Mouse (Mus musculus): ENCODE results near the gene Baz2a. TPM values are rescaled to one million over a fixed set of nuclear protein-coding genes. Genes with fewer than 3 reads are reported as not detected.
A peak's percentile ranks its signal among the peaks of the same experiment; 100 is the strongest.
"Not testable (repeated sequence)": the region's sequence is repeated elsewhere in the genome, so short reads cannot be mapped to it uniquely, and the experiment has no call there.

Gene Baz2a
- total RNA-seq (2015): 35.5 and 40.3 TPM in 2 replicates
- total RNA-seq (2017): 13.2 and 15.0 TPM in 2 replicates

DNA sequence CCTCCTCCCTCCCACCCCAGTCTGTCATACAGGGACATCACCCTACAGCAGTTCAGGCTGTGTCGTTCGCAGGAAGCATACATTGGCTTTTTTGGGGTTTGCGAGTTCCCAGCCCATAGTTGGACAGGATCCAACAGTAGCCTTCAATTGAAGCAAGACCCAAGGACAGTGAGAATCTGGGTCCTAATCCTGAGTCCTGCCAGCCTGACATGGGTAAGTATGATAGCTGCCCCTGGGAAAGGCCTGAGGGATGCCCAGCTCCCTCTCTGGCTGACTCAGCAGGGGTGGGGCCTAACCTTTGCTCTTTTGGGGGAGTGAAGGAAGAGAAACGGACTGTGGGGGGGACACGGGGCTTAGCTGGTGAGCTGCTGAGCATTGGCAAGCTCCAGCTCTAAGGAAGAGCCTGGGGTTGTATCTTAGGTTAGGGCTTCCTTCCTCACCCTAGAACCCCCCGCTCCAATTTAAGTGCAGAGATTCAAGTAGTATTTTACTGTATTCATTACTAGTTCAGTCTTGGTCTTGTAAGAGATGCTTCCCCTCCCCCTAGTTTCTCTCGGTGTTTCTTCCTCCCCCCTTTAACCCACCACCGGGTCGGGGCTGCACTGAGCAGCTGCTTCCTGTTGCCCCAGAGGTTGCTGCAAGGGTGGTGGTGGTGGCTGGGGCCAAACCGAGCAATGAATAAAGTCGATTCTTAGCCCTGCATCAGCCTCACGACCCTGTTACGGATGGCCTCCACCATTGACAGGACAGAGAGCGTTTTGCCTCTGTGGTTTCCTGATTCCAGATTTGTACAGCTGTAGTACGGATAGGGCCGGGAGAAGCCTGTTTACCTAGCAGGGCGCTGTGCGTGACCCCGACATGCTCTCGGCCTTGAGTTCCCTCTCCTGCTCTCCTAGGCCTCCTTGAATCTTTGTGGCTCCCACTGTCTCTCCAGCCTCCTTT is at the start of gene Baz2a:
Gene Baz2a, plus strand, starts transcription at position 14 of the 942 bp plus-strand sequence.
- peak; percentile 37 for ATAC-seq (replicated peaks; ENCODE audit: poor library complexity)

DNA sequence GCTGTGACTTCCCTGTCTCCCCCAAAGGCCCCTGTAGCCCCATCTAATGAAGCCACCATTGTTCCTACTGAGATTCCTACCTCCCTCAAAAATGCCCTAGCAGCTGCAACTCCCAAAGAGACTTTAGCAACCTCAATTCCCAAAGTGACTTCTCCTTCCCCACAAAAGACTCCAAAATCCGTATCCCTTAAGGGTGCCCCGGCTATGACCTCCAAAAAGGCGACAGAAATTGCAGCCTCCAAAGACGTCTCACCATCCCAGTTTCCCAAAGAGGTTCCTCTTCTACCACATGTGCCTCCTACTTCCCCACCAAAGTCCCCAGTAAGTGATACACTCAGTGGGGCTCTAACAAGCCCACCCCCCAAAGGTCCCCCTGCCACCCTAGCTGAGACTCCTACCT is 49.7 kb upstream of the Baz2a start:
- ATAC-seq (replicated peaks; ENCODE audit: poor library complexity): no peak

DNA sequence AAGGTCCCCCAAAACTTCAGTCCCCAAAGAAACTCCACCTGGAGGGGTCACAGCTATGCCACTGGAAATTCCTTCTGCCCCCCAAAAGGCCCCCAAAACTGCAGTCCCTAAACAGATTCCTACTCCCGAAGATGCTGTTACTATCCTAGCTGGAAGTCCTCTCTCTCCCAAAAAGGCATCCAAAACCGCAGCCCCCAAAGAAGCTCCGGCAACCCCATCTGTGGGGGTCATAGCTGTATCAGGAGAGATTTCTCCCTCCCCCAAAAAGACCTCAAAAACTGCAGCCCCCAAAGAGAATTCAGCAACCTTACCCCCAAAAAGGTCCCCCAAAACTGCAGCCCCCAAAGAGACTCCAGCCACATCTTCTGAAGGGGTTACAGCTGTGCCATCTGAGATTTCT is 48.9 kb upstream of the Baz2a start:
- no peak for ATAC-seq (replicated peaks; ENCODE audit: poor library complexity)

DNA sequence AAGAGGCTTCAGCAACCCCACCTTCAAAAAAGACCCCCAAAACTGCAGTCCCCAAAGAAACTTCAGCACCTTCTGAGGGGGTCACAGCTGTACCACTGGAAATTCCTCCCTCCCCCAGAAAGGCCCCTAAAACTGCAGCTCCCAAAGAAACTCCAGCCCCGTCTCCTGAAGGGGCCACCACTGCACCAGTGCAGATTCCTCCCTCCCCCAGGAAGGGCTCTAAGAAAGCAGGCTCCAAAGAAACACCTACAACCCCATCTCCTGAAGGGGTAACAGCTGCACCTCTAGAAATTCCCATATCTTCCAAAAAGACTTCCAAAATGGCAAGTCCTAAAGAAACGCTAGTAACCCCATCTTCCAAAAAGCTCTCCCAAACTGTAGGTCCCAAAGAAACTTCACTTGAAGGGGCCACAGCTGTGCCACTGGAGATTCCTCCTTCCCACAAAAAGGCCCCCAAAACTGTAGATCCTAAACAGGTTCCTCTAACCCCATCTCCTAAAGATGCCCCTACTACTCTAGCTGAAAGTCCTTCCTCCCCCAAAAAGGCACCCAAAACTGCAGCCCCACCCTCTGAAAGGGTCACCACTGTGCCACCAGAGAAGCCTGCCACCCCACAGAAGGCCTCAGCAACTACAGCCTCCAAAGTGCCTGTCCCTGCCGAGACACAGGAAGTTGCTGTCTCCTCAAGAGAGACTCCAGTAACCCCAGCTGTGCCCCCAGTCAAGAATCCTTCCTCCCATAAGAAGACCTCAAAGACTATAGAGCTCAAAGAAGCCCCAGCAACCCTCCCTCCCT is 48.1 kb upstream of the Baz2a start:
- ATAC-seq (replicated peaks; ENCODE audit: poor library complexity): peak; percentile 18; the same call in 1 of the 2 replicates

DNA sequence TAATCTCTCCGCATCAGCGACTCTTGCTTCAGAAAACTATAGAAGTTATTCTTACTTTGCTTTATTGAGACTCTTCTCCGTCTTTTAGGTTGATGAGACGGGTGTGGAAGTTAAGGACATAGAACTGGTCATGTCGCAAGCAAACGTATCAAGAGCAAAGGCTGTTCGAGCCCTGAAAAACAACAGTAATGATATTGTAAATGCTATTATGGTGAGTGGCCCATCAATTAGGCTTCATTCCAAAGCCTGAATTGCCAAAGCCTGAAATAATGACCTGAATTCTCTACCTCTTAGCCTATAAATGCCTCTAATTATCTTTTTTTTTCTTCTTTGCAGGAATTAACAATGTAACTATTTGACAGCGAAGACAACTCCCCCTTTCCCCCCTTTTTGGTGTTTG is 43.2 kb upstream of the Baz2a start:
- no peak for ATAC-seq (replicated peaks; ENCODE audit: poor library complexity)

DNA sequence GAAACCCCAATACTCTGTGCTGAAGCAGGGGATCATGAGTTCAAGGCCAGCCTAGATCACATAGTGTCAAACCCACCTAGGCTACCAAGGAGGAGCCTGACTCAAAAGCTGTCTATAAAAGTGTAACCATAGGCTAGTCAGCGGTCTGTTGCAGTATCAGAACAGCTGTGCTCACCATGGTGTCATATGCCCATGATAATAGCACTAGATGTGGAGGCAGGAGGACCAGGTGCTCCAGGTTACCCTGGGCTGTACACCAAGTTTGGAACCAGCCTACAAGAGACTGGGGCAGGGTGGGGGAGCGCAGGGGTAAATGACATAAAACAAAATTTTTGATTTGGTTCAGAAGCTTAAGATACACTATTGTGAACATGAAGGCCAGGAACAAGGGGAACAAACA is 41.6 kb upstream of the Baz2a start:
- ATAC-seq (replicated peaks; ENCODE audit: poor library complexity): no peak

DNA sequence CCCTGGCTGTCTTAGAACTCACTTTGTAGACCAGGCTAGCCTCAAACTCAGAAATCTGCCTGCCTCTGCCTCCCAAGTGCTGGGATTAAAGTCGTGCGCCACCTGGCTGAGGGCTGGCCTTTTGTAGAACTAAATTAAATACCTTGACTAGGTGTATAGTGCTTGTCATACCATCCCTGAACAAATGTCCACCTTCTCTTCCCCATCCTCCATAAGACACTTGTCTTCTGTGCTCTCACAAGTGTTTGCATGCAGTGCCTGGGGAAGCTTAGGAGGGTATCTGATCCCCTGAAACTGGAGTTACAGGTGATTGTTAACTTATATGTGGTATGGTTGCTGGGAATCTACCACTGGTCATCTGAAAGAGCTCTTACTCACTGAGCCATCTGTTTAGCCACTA is 41.0 kb upstream of the Baz2a start:
- ATAC-seq (replicated peaks; ENCODE audit: poor library complexity): no peak

DNA sequence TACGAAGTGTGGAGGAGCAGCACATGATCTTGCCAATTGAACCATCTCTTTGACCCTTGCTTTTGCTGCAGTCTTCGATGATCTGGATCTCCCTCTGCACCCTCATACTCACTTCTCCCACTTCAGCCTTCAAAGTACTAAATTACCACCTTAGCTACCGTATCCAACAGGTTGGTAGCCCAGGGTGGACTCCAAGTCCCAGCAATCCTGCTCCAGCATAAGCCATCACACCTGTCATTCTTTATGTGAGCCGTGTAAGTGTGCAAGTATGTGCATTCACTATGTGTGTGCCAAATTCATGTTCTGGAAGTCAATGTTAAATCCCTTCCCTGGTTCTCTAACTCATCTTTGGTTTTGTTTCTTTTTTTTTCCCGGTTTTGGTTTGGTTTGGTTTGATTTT is 39.8 kb upstream of the Baz2a start:
- no peak for ATAC-seq (replicated peaks; ENCODE audit: poor library complexity)

DNA sequence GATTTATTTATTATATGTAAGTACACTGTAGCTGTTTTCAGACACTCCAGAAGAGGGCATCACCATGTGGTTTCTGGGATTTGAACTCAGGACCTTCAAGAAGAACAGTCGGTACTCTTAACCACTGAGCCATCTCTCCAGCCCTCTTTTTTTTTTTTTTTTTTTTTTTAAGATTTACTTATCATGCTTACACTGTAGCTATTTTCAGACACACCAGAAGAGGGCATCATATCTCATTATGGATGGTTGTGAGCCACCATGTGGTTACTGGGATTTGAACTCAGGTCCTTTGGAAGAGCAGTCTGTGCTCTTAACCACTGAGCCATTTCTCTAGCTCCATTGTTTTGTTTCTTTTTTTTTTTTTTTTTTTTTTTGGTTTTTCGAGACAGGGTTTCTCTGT is 39.2 kb upstream of the Baz2a start:
- not testable (repeated sequence) for ATAC-seq (replicated peaks; ENCODE audit: poor library complexity)

DNA sequence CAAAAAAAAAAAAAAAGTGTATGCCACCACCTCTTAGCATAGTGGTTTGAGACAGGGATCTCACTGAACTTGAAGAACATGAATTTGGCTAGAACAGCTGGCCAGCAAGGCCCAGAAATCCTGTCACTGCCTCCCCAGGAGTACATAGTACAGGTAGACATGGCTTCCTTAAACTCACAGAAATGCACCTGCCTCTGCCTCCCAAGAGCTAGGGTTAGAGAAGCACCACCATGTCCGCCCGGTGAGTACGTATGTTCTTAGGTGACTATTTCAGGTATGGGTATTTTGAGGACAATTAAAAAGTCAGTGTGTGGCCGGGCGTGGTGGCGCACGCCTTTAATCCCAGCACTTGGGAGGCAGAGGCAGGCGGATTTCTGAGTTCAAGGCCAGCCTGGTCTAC is 38.4 kb upstream of the Baz2a start:
- ATAC-seq (replicated peaks; ENCODE audit: poor library complexity): no peak

DNA sequence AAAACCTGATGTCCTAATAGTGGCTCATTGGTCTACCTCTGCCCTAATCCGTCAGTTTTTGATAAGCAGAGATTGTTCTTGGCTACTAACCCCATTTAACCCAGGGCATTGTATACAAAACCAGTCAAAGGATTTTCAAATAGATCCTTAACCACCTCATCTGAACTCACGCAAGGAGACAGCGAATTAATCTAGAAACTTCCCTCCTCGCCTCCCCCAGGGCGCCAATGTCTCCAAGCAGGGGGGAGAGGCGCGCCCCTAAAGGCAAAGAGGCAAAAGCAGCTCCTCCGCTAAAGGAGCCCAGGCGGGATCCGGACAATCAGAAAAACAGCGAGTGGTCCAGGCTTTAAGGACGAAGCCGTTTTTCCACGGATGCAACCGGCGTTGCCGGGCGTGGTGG is 33.2 kb upstream of the Baz2a start:
- ATAC-seq (replicated peaks; ENCODE audit: poor library complexity): peak; percentile 4

DNA sequence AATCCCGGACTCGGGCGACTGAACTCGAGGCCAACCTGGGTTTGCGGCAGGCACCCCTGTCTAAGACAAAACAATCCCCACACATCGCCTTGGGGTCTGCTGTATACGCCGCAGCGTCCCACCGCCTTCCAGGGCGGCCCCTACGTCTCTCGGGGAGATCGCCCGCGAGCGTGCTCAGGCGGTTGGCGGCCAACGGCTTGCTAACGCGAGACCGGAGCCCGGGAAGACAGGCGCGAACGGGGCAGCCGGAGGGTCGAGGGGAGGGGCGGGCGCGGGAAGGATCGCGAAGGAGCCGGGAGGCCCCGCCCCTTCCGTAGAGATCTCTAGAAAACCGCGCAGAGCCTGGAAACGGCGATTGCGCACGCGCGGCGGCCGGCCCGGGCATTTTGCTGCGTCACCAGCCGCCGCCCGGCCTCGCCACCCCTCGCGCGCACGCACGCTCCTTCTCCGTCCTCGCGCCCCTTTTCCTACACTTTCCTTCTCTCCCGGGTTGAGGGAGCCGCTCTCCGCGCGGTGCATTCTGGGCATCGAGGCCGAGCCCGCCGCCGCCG is 32.7 kb upstream of the Baz2a start, which contains the start of gene Ptges3:
Gene Ptges3, plus strand, starts transcription at position 354 of the 551 bp plus-strand sequence.
- ATAC-seq (replicated peaks; ENCODE audit: poor library complexity): peak; percentile 80

DNA sequence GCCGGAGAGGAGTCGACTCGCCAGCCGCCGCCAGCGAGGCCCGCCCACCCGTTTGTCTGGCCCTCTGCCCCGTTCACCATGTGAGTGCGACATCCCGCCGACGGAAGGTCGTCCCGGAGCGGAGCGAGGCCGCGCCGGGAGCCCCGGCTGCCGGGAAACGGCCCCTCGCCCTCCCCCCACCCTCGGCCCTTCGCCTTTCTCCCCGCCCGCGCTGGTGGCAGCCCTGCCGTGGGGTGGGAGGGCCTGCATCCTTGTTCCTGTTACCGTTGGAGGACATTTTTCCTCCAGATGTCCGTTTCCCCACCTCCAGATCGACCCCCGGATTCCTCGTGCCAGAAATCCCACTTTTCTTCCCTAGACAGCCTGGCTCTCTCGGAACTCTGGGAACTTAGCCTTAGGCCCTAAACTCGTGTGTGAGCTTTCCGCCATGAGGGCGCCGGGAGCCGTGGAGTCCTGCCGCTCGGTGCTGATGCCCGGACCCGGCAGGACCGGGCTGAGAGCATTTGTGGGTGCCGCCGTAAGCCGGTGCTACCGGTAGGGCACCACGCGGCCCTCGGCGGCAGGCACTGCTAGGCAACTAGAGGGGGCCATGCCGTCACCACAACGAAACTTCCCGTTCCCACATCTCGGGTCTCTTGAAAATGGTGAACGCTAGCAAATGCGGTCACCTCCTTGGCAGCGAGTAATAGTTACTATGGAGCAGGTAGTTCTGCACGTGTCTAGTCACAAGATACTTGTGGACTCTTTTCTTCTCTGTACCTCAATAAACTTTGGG is 32.0 kb upstream of the Baz2a start:
- peak; percentile 63 for ATAC-seq (replicated peaks; ENCODE audit: poor library complexity)

DNA sequence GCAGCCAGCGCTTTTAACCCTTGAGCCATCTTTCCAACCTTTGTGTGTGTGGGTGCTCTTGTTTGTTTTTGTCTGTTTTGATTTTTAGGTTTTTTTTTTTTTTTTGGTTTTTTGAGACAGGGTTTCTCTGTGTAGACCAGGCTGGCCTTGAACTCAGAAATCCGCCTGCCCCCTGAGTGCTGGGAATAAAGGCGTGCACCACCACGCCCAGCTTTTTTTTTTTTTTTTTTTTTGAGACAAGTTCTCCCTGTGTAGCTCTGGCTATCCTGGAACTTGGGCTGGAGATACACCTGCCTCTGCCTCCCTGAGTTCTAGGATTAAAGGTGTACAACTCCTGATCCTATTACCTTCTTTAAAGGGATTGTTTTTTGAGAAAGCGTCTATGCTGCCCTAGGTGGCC is 30.3 kb upstream of the Baz2a start:
- ATAC-seq (replicated peaks; ENCODE audit: poor library complexity): no peak

DNA sequence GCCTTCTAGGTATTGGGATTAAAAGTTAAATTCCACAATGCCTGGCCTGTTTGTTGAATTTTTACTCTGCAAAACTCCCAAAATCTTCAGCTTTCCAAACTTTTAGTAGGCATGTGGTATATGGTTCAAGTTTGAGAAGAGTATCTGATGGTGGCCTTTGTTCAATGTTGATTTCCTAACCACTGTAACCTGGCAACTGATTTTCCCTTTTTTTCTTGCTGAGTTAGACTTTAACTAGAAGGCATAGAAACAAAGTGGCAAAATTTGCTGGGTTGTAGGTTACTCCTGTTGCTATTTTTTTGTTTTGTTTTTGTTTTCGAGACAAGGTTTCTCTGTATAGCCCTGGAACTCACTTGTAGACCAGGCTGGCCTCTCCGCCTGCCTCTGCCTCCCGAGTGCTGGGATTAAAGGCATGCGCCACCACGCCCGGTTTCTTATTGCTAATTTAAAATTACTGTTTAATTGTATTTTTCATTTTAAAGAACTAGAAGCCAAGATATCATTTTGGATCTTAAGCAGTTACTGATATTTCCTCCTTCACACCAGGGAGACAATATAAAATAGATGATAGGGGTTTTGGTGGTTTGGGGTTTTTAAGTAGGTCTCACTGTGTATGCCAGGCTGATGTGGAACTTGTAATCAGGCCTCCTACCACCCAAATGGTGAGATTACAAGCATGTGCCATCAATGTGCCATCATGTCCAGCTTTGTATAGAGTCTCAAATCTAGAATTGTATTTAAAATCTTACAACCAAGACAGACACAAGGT is 29.0 kb upstream of the Baz2a start:
- ATAC-seq (replicated peaks; ENCODE audit: poor library complexity): no peak

DNA sequence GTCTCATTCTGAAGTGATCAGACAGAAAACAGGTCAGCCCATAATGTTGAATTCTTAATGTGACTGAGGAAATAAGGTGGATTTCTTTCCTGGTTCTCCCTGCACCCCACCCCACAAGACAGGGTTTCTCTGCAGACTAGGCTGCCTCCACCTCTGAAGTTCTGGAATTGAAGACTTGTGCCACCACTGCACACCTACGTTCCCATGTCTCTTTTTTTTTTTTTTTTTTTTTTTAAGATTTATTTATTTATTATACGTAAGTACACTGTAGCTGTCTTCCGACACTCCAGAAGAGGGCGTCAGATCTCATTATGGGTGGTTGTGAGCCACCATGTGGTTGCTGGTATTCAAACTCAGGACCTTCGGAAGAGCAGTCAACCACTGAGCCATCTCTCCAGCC is 25.3 kb upstream of the Baz2a start:
- no peak for ATAC-seq (replicated peaks; ENCODE audit: poor library complexity)

DNA sequence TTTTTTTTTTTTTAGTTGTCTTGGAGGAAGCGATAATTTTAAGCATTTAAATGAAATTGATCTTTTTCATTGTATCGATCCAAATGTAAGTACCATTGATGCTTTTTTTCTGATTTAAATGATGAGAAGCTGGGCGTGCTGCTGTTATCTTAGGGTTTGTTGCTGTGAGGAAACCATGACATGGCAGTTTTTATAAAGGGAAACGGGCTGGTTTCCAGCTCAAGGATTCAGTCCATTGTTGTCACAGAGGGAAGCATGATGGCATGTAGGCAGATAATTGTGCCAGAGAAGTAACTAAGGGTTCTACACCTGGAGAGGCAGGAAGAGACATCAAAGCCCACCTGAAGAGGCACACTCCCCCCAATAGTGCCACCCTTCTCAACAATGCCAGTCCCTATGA is 22.2 kb upstream of the Baz2a start:
- ATAC-seq (replicated peaks; ENCODE audit: poor library complexity): peak; percentile 76

DNA sequence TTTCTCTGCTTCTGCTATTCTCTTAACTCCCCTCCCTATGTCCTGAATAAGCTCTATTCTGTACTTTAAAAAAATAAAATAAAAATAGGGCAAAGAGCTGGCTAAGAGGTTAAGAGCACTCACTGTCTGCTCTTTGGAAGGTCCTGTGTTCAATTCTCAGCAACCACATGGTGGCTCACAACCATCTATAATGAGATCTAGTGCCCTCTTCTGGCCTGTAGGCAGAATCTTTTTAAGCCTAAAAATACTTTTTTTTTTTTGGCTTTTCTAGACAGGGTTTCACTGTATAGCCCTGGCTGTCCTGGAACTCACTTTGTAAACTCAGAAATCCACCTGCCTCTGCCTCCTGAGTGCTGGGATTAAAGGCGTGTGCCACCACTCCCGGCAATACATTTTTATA is 20.9 kb upstream of the Baz2a start:
- ATAC-seq (replicated peaks; ENCODE audit: poor library complexity): not testable (repeated sequence)

DNA sequence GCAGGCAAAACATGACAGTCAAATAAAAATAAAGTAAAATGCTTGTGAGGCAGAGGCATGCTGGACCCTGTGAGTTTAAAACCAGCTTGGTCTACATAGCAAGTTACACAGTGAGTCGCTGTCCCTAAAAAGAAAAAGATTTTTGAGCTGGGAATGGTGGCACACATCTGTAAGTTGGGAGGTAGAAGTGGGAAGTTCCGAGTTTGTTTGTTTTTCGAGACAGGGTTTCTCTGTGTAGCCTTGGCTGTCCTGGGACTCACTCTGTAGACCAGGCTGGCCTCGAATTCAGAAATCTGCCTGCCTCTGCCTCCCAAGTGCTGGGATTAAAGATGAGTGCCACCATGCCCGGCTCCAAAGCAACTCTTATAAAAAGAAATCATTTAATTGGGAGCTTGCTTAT is 13.1 kb upstream of the Baz2a start:
- ATAC-seq (replicated peaks; ENCODE audit: poor library complexity): not testable (repeated sequence)

DNA sequence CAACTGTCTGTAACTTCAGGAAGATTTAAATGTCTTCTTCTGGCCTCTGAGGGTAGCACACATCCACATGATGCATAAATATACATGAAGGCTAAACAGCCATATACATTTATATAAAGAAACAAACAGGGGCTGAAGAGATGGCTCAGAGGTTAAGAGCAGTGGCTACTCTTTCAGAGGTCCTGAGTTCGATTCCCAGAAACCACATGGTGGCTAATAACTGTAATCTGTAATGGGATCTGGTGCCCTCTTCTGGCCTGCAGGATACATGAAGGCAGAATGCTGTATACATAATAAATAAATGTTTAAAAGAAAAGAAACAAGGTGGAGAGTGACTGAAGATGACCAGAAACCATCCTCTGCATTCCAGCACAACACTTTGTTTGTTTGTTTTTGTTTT is 10.9 kb upstream of the Baz2a start:
- no peak for ATAC-seq (replicated peaks; ENCODE audit: poor library complexity)
